Mouse (Mus musculus) midbrain, embryonic 11.5 days (tissue): ENCODE measurements at regions not wholly inside any gene's neighbourhood (a gene's known extent, or its start where the extent isn't known, plus 50 kb on each side); places are given as distances from the start of the nearest gene placed in this dataset.

ENCODE experiments used
- ATAC-seq: fragments of 200-750 bp; cut with Nextera tagmentation; 2 replicates; pipeline ENCODE4 v1.8.0; 2017; ENCODE audit warnings: moderate TSS enrichment, moderate library complexity; ENCODE audit not compliant: low FRiP score
- DNase-seq: peaks from one replicate; pipeline ENCODE4 v3.0.0; 2015; ENCODE audit warnings: low spot score; ENCODE audit errors: missing footprints
- H3K27ac ChIP-seq: fragments of 300-500 bp; sonication (generic); 2 replicates; pipeline ENCODE4 v1.5.1; 2014; ENCODE audit warnings: low read depth, low read length
- H3K27me3 ChIP-seq: fragments of 300-500 bp; sonication (generic); 2 replicates; pipeline ENCODE4 v1.6.1; 2014; ENCODE audit warnings: mild to moderate bottlenecking, low read length, moderate library complexity, mixed read lengths; ENCODE audit not compliant: control insufficient read depth, insufficient read depth
- H3K36me3 ChIP-seq: fragments of 300-500 bp; sonication (generic); 2 replicates; pipeline ENCODE4 v1.6.1; 2014; ENCODE audit warnings: mild to moderate bottlenecking, low read length, moderate library complexity, mixed read lengths; ENCODE audit not compliant: control insufficient read depth, insufficient read depth
- H3K4me1 ChIP-seq: fragments of 300-500 bp; sonication (generic); 2 replicates; pipeline ENCODE4 v1.6.1; 2014; ENCODE audit warnings: low read length; ENCODE audit not compliant: control insufficient read depth, insufficient read depth
- H3K4me2 ChIP-seq: fragments of 300-500 bp; sonication (generic); 2 replicates; pipeline ENCODE4 v1.6.1; 2014; ENCODE audit warnings: mild to moderate bottlenecking, moderate library complexity
- H3K4me3 ChIP-seq: fragments of 300-500 bp; sonication (generic); 2 replicates; pipeline ENCODE4 v1.5.1; 2014; ENCODE audit warnings: low read depth, low read length
- H3K9ac ChIP-seq: fragments of 300-500 bp; sonication (generic); 2 replicates; pipeline ENCODE4 v1.6.1; 2014; ENCODE audit warnings: low read length
- H3K9me3 ChIP-seq: fragments of 300-500 bp; sonication (generic); 2 replicates; pipeline ENCODE4 v1.6.1; 2016; ENCODE audit warnings: low read length; ENCODE audit not compliant: control insufficient read depth
- WGBS: fragments of 180-500 bp; shearing (Covaris S2); extraction: QIAGEN DNeasy Blood & Tissue Kit; methylation state at CpG from one replicate; pipeline ENCODE4 v1.1.7; 2014; 5-methylcytosine and 5-hydroxymethylcytosine counted together

GRCm38 (mm10) chr1:124517543-124518171 is 472.3 kb upstream of the Dpp10 start:
- no peaks in the 10 kb centered on the region for H3K4me1 ChIP-seq
- H3K27me3 ChIP-seq, result no peaks in the 10 kb centered on the region
- no peaks in the 10 kb centered on the region for H3K9me3 ChIP-seq
- DNase-seq, result no peak
- 90% methylated on average over 3 of the region's 3 CpGs for WGBS
- H3K4me3 ChIP-seq, result no peak overlapping the region
- no peak overlapping the region for H3K27ac ChIP-seq
- no peak overlapping the region for H3K4me2 ChIP-seq
- no peaks in the 10 kb centered on the region for H3K36me3 ChIP-seq
- H3K9ac ChIP-seq, result no peak overlapping the region
- 0 out of 2 replicates have a peak, but pooled peaks have one; percentile 33 for ATAC-seq

GRCm38 (mm10) chr1:124510492-124510891 is 465.1 kb upstream of the Dpp10 start:
- Histone ChIP-seq H3K36me3 (no peaks in the 10 kb centered on the region), H3K9me3 (no peaks in the 10 kb centered on the region), H3K4me2 (no peak overlapping the region), H3K27me3 (no peaks in the 10 kb centered on the region), H3K27ac (no peak overlapping the region), H3K9ac (no peak overlapping the region), H3K4me1 (no peaks in the 10 kb centered on the region), H3K4me3 (no peak overlapping the region)
- DNase-seq (no peak), ATAC-seq (no peak)
- WGBS, result 91% methylated on average over 7 of the region's 7 CpGs

GRCm38 (mm10) chr1:124488456-124488855 is 443.1 kb upstream of the Dpp10 start:
- Histone ChIP-seq H3K4me2 (no peak overlapping the region), H3K4me1 (no peaks in the 10 kb centered on the region), H3K27ac (no peak overlapping the region), H3K36me3 (no peaks in the 10 kb centered on the region), H3K9ac (no peak overlapping the region), H3K27me3 (no peaks in the 10 kb centered on the region), H3K4me3 (no peak overlapping the region), H3K9me3 (no peaks in the 10 kb centered on the region)
- no peak for DNase-seq
- ATAC-seq, result no peak

- Histone ChIP-seq H3K4me3 (no peak overlapping the region), H3K4me2 (no peak overlapping the region), H3K9me3 (no peaks in the 10 kb centered on the region), H3K27ac (no peak overlapping the region), H3K9ac (no peak overlapping the region), H3K4me1 (no peaks in the 10 kb centered on the region), H3K27me3 (no peaks in the 10 kb centered on the region), H3K36me3 (no peaks in the 10 kb centered on the region)
- no peak for DNase-seq
- no peak for ATAC-seq
Observed at GRCm38 (mm10) chr1:124487965-124488364, 442.6 kb upstream of the Dpp10 start.

- 0 out of 2 replicates have a peak, but pooled peaks have one; percentile 59 for ATAC-seq
Observed at GRCm38 (mm10) chr1:124450128-124450527, 404.8 kb upstream of the Dpp10 start.

GRCm38 (mm10) chr1:124439526-124439925 is 394.2 kb upstream of the Dpp10 start:
- no peak for ATAC-seq
- H3K27ac ChIP-seq, result no peak overlapping the region
- H3K4me3 ChIP-seq, result no peak overlapping the region
- no peaks in the 10 kb centered on the region for H3K36me3 ChIP-seq
- WGBS, result 85% methylated on average over 1 of the region's 1 CpGs
- no peak overlapping the region for H3K4me2 ChIP-seq
- H3K9ac ChIP-seq, result no peak overlapping the region
- H3K9me3 ChIP-seq, result no peaks in the 10 kb centered on the region
- DNase-seq, result no peak
- no peaks in the 10 kb centered on the region for H3K27me3 ChIP-seq
- H3K4me1 ChIP-seq, result no peaks in the 10 kb centered on the region

More at GRCm38 (mm10) chr1:124450128-124450527, 404.8 kb upstream of the Dpp10 start:
- Histone ChIP-seq H3K4me3 (no peak overlapping the region), H3K4me2 (no peak overlapping the region), H3K27me3 (no peaks in the 10 kb centered on the region), H3K9me3 (no peaks in the 10 kb centered on the region), H3K36me3 (no peaks in the 10 kb centered on the region), H3K27ac (no peak overlapping the region), H3K9ac (no peak overlapping the region), H3K4me1 (no peaks in the 10 kb centered on the region)
- 35% methylated on average over 1 of the region's 1 CpGs for WGBS
- peak; percentile 92 for DNase-seq

- H3K9ac ChIP-seq, result no peak overlapping the region
- ATAC-seq (no peak), DNase-seq (no peak)
- H3K4me3 ChIP-seq, result no peak overlapping the region
- no peak overlapping the region for H3K27ac ChIP-seq
- H3K36me3 ChIP-seq, result no peaks in the 10 kb centered on the region
- no peak overlapping the region for H3K4me2 ChIP-seq
- H3K9me3 ChIP-seq, result no peaks in the 10 kb centered on the region
- H3K27me3 ChIP-seq, result no peaks in the 10 kb centered on the region
- no peaks in the 10 kb centered on the region for H3K4me1 ChIP-seq
Observed at GRCm38 (mm10) chr1:124435850-124436249, 390.5 kb upstream of the Dpp10 start.

GRCm38 (mm10) chr1:124429583-124429982 is 384.2 kb upstream of the Dpp10 start:
- no peaks in the 10 kb centered on the region for H3K36me3 ChIP-seq
- no peak overlapping the region for H3K27ac ChIP-seq
- H3K9ac ChIP-seq, result no peak overlapping the region
- no peak overlapping the region for H3K4me3 ChIP-seq
- ATAC-seq (no peak), DNase-seq (no peak)
- H3K4me1 ChIP-seq, result no peaks in the 10 kb centered on the region
- H3K27me3 ChIP-seq, result no peaks in the 10 kb centered on the region
- WGBS, result 86% methylated on average over 4 of the region's 4 CpGs
- no peak overlapping the region for H3K4me2 ChIP-seq
- H3K9me3 ChIP-seq, result no peaks in the 10 kb centered on the region

- ATAC-seq, result no peak
Observed at GRCm38 (mm10) chr1:124416762-124417161, 371.4 kb upstream of the Dpp10 start.

More at GRCm38 (mm10) chr1:124416762-124417161, 371.4 kb upstream of the Dpp10 start:
- Histone ChIP-seq H3K4me1 (no peaks in the 10 kb centered on the region), H3K9me3 (no peaks in the 10 kb centered on the region), H3K4me2 (no peak overlapping the region), H3K27me3 (no peaks in the 10 kb centered on the region), H3K9ac (no peak overlapping the region), H3K4me3 (no peak overlapping the region), H3K27ac (no peak overlapping the region), H3K36me3 (no peaks in the 10 kb centered on the region)
- WGBS, result 79% methylated on average over 4 of the region's 4 CpGs
- no peak for DNase-seq
